Mouse (Mus musculus) heart, adult 9 months (tissue): Measurements from ENCODE around the gene Foxp1.

Experiments used
- DNase-seq, 2 experiments: peaks; one replicate each; pipeline ENCODE4 v3.0.0; 2022; ENCODE audit warnings: low spot score in 2 of 2

The Foxp1 gene

GRCm38 (mm10) chr6:99359765-99360499 is 162.6 kb downstream of the Foxp1 start:
- DNase-seq, result peak; percentile 22 to 46

DNA sequence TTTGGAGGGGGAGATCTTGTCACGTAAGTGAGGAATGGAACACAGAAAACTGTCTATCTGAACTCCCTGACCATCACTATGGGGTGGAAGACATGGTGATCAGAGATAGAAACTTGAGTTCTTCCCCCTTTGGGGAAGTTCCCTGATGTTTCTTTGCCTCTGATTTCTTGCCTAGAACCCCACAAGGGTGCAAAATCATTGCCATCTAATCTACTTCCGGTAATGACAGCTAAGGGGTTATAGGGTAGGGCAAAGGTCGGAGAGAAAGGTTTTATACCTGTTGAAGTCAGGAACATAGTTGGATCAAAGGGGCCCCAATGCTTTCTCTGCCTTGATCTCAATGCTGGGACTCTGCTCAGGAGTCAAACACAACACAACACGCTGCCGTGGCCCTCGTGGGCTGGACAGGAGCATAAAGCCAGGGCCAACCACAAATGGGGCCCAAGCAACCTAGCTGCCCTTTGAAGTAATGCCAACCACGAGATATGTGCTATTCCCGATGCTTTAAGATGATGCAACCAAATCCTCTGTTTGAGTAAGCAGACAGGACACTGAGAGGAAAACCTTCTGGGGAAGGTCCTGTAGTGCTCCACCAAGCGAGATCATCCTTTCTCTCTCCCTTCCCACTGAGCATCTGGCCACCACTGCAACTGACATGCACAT is 163.4 kb downstream of the Foxp1 start:
- DNase-seq, result peak in 1 of 2 experiments; percentile 6

DNA sequence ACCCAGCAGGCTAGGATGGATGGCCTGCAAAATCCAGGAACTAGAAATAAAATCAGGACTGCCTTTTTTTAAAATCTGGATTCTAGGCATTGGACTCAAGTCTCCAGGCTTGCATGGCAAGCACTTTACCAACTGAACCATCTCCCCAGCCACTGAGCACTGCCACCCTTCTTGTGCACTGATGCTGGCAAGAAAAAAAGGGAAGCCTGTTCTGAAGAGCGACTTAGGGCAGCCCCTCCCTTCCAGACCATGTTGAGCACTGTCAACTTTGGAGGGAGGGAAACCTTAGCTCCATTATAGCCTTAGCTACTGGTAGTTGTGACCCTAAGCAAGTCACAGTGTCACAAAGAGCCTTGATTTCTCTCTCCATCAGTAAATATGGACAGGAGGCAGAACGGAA is 164.6 kb downstream of the Foxp1 start:
- no peak for DNase-seq

- DNase-seq, result no peak
Observed at GRCm38 (mm10) chr6:99354338-99354737, 168.2 kb downstream of the Foxp1 start.

- no peak for DNase-seq
Observed at GRCm38 (mm10) chr6:99353441-99353840, 169.1 kb downstream of the Foxp1 start.

DNA sequence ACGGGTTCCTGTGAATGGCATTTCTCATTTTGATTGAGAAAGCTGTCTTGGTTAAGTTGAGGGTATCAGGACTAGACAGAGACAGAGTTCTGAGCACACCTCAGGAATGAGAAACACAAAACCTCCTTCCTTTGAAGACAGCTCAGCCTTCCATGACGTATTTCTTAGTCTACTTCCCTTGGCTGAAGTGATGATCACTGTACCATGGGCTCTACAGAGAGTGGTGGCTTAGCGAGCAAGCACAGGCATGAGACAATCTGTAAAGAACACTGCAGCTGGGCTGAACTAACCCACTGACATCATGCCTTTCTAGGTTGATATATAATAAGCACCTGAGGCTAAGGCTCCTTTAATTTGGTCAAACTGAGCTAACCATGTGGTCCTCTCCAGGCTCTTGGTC is 172.0 kb downstream of the Foxp1 start:
- no peak for DNase-seq

- no peak for DNase-seq
Observed at GRCm38 (mm10) chr6:99350156-99350555, 172.4 kb downstream of the Foxp1 start.

GRCm38 (mm10) chr6:99347836-99348235 is 174.7 kb downstream of the Foxp1 start:
- DNase-seq, result no peak

DNA sequence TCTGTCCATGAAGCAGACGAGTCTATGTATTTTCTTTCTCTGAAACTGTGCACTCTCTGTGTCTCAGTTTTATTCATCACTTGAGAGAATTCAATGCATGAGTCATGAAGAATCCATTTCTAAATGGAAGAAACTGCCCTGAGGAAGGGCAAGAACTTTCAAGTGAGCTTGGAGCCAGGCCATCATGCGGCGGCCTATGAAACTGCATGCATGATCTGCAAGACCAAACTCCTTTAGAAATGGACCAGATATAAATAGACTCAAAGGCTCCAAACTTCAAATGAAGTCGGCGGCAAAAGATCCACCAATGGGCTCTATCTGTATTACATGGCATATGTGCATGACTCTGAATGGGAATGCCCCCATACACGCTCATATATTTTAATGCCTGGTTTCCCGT is 177.6 kb downstream of the Foxp1 start:
- no peak for DNase-seq

DNA sequence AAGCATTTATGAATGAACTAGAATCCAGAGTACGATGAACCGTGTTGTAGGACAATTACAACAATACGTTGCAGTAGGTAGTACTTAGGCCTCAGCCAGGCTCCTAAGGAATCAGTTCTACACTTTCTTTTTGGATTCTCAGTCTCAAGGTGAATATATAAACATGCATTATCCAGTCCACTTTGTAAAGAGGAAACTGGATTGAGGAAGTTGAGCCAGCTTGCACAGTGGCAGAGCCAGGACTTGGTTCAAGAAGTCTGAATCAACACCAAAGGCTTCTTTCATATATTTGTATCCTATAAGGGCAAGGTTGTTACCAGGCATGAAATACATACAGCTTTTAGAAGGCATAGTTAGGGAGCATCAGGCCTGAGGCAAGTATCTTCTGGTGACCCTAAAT is 178.2 kb downstream of the Foxp1 start:
- no peak for DNase-seq

DNA sequence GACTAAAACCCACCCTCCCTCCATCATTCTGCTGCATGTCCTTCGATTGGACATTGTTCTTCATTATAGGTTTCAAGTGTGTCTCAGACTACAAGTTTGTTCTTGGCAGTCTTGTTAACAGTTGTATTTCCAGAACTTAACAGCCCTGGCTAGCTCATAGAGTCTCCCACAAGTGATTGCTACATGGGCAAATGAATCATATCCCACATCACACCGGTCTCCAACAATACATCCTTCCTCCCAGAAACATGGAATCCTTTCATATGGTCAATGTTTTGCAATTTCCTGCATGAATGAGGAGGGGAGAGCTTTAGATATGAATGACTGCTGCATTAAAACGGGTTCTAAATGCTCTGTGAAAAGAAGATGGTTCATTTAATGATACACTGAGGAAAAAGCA is 178.7 kb downstream of the Foxp1 start:
- DNase-seq, result no peak

- DNase-seq, result no peak
Observed at GRCm38 (mm10) chr6:99342416-99342815, 180.1 kb downstream of the Foxp1 start.

DNA sequence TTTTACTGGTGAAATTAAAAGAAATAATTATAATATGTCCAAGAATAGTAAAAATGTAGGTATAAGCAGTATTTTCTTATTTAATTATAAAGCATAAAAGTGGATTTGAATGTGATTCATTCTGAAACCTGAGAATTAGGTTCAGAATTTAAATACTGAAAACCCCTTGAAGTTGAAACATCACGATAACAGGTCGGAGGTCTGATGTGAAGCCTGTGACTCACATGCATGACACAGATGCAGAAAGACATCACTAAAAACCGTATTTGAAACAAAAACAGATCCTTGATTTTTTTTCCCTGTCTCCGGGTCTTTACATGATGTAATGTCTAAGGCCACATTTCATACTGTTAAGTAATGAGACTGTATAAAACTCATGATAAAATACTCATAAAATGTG is 181.6 kb downstream of the Foxp1 start:
- DNase-seq, result no peak

- DNase-seq, result no peak
Observed at GRCm38 (mm10) chr6:99339986-99340721, 182.4 kb downstream of the Foxp1 start.

DNA sequence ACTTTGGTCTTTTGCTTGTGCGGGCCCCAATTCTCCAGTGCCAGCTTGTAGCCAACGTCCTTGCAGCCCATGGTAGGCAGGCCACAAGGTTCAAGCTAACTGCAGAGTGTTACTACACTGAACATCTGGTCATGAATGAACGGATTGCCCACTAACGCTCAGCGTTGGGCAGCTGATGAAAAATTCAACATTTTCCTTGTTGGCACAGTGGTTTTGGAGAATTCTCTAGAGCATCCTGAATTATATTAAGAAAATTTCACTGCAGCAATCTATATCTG is 183.2 kb downstream of the Foxp1 start:
- DNase-seq, result no peak

DNA sequence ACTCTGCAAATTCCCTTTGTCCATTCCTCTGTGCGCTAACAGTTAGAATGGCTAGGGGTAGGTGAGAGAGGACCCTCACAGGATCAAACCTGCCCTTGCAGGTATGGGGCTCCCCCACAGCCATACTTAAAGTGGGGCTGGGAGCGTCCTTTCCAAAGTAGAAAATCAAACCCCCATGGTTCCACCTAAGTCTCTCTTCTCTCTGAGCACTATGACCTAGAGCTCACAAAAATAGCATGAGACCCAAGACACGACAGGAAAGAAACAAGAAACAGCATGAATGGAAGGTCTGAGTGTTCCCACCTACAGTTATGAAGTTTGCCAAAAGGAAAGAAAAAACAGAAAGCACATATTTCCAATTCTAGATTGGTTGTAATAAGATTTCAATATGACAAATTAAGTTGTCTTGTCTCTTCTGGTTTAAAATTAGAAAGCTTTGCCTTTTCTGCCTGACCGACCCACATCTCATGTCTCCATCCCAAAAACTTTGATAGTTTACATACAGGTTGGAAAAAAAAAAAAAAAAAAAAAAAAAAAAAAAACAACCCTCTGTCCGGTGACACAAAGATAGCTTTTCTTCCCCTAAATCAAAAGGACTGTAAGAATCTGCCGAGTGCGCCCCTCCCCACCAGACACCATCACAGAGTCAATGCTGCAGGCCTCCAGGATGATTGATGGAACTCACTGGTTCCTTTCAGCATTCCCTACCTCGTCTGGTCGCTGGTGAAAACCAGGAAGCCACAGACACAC is 183.8 kb downstream of the Foxp1 start:
- DNase-seq, result no peak

- DNase-seq, result no peak
Observed at GRCm38 (mm10) chr6:99338174-99338573, 184.3 kb downstream of the Foxp1 start.

DNA sequence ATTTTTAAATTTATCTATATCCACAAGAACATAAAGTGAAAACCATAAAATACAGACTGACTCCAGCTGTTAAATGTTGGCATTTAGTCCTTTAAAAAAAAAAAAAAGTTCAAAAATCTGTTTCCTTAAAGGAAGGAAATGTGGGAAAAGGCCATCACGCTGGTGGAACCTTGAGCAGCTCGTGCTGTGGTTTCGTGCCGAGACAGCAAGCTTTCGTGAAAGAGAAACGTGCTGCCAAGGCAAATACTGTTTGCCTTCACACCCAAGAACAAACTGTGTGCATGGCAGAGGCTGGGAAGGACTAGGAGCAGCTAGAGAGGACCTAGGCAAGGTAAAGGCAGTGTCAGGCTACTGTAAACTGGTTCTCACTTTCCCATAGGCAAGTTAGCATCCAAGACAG is 184.9 kb downstream of the Foxp1 start:
- DNase-seq, result peak; percentile 23 to 38

DNA sequence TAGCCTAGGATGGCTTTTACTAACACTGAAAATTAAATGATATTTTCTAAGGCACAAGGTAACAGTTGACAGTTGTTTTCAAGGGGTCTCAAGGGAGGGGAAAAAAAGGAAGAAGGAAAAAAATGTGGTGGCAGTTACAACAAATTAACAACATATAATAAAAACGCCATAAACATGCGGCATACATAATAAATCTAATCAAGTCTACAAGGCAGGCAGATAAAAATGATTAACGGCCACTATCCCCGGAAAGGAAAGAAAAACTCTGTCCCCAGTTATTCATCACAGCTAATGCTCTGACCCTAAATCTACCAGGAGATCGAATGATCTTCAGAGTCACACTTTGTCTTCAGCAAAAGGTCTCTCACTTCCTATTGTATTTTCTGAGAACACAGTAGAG is 186.3 kb downstream of the Foxp1 start:
- DNase-seq, result no peak

DNA sequence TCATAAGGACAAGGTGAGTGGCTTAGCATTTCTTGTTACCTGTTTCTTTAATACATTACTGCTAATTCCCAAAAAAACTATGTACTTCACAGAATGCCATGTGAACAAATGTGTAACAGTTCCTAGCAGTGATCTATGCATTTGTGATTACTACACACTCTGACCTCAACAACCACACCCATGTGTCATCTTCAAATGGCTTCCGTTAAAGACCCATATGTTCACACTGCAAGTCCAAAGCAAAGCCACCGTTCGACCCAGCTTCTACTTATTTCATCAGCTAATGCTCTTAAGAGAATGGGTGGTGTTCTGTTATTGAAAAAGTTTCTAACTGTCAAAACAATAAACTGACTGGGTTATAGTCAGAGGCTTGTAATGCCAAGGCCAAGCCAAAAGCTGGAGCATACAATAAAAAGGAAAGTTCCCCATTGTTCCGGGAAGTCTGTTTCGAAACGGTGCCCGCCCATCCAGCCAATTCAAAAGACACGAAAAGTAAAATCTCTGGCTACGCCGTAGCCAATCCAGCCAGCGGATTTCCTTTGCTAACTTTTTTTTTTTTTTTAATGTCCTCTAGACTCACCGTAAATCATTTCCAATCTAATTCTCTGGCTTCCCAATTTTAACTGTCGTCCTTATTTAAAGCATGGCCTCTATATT is 187.2 kb downstream of the Foxp1 start:
- DNase-seq, result peak; percentile 50 to 53

- no peak for DNase-seq
Observed at GRCm38 (mm10) chr6:99334255-99334654, 188.3 kb downstream of the Foxp1 start.

DNA sequence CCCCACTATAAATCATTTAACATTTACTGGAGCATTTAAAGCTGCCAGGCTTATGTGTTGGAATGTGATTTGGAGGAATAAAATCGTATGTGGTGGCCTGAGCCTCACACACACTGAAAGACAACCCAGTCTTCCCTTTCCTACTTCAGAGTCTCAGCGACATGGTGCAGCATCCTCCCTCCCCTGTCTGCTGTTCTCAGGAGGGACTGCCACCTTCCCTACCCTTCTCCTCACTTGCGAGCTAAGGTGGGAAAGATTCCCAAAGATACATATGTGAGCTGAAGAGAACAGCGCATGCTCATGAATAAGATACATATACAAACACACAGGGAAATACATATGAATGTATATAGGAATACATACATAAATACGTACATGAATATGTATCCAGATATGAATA is 189.4 kb downstream of the Foxp1 start:
- DNase-seq, result no peak
